Mouse (Mus musculus): ENCODE results near the gene Rims3. TPM values are rescaled to one million over a fixed set of nuclear protein-coding genes. Genes with fewer than 3 reads are reported as not detected.

The Rims3 gene
- 6.1 and 6.8 TPM in 2 replicates for polyA plus RNA-seq (2012; rRNA removed)

GRCm38 (mm10) chr4:120854588-120855319 is at the start of gene Rims3:
Rims3 (plus strand) TSS chr4:120854816.

GRCm38 (mm10) chr4:120831472-120831871 is 23.1 kb upstream of the Rims3 start, which contains the start of gene Nfyc:
Nfyc (minus strand) TSS chr4:120831572.

GRCm38 (mm10) chr4:120924554-120925299 is 70.1 kb downstream of the Rims3 start, which contains the start of gene Exo5:
Exo5 (minus strand) TSS chr4:120925017.

Other genes with a start within 250 kb of the Rims3 start
- gene Cited4, start 188.2 kb upstream of the Rims3 start, polyA plus RNA-seq (2012; rRNA removed): 11.7 and 14.7 TPM in 2 replicates
- gene Kcnq4, start 106.2 kb upstream of the Rims3 start, polyA plus RNA-seq (2012; rRNA removed): 3.0 and 5.9 TPM in 2 replicates
- gene Nfyc, start 23.2 kb upstream of the Rims3 start, polyA plus RNA-seq (2012; rRNA removed): 58.8 and 154 TPM in 2 replicates
- gene Exo5, start 70.2 kb downstream of the Rims3 start, polyA plus RNA-seq (2012; rRNA removed): 36.0 and 45.2 TPM in 2 replicates
- 6.9 and 7.2 TPM in 2 replicates for gene Zfp69, start 96.9 kb downstream of the Rims3 start, polyA plus RNA-seq (2012; rRNA removed)
- 16.3 and 21.6 TPM in 2 replicates for gene Smap2, start 162.4 kb downstream of the Rims3 start, polyA plus RNA-seq (2012; rRNA removed)
- 17.6 and 26.3 TPM in 2 replicates for gene Col9a2, start 184.6 kb downstream of the Rims3 start, polyA plus RNA-seq (2012; rRNA removed)
- gene Zmpste24, start 243.4 kb downstream of the Rims3 start, polyA plus RNA-seq (2012; rRNA removed): 17.8 and 20.5 TPM in 2 replicates

Data from central nervous system, embryonic 11.5 days (tissue).